Comparison of ENCODE assay signal across 7 mouse cellular contexts in genomic region chr6:72366844-72367443, GRCm38 (mm10). TPM values are rescaled to one million over a fixed set of nuclear protein-coding genes. Genes with fewer than 3 reads are reported as not detected.
DNase-seq lines count a peak whose midpoint lies in the region; ATAC-seq and TF ChIP-seq lines count a peak whose summit lies in the region.

Rnf181 (minus strand) TSS chr6:72366956.

- ATAC-seq in forebrain, embryonic 13.5 days = no peak
- no peak for ATAC-seq in hindbrain, embryonic 11.5 days (ENCODE audit: low FRiP score)
- no peak for ATAC-seq in liver, embryonic 13.5 days (ENCODE audit: low read depth)

- H3K9ac ChIP-seq in ES-E14 (ENCODE audit: insufficient read depth, low read depth, low read length, poor library complexity, severe bottlenecking) = no peak within 1 kb of the TSS
- no peak within 1 kb of the TSS for H3K9ac ChIP-seq in forebrain, embryonic 13.5 days
- H3K9ac ChIP-seq in hindbrain, embryonic 11.5 days (ENCODE audit: low read depth, low read length) = no peak within 1 kb of the TSS
- H3K9ac ChIP-seq in liver, embryonic 13.5 days = no peak within 1 kb of the TSS

- no peak within 1 kb of the TSS for H3K4me2 ChIP-seq in forebrain, embryonic 13.5 days
- no peak within 1 kb of the TSS for H3K4me2 ChIP-seq in hindbrain, embryonic 11.5 days (replicated peaks; ENCODE audit: low read depth, low read length)
- no peak within 1 kb of the TSS for H3K4me2 ChIP-seq in liver, embryonic 13.5 days

- peaks cover 2% of the 10 kb centered on the region for H3K79me3 ChIP-seq in C2C12 (ENCODE audit: low read depth)

- no peak for TF ChIP-seq CTCF in C2C12 (IDR thresholded peaks at IDR 0.05; ENCODE audit: control insufficient read depth, insufficient read depth, insufficient read length)

- H3K4me3 ChIP-seq in C2C12 (ENCODE audit: insufficient read depth, poor library complexity, severe bottlenecking) (no peak within 1 kb of the TSS), ES-E14 (ENCODE audit: insufficient read depth in 1 of 2, low read depth in 1 of 2, low read length in 2 of 2, poor library complexity in 1 of 2, severe bottlenecking in 1 of 2) (no peak within 1 kb of the TSS)
- no peak within 1 kb of the TSS for H3K4me3 ChIP-seq in forebrain, embryonic 13.5 days
- H3K4me3 ChIP-seq in hindbrain, embryonic 11.5 days (ENCODE audit: low read depth, low read length) = no peak within 1 kb of the TSS
- H3K4me3 ChIP-seq in liver, embryonic 13.5 days (replicated peaks) = no peak within 1 kb of the TSS

- no peak within 1 kb of the TSS for H3ac ChIP-seq in C2C12 (ENCODE audit: control insufficient read depth, insufficient read length, low read depth)

- peaks cover 2% of the 10 kb centered on the region for H3K79me2 ChIP-seq in C2C12 (ENCODE audit: control insufficient read depth, insufficient read depth)

- H3K27me3 ChIP-seq in C2C12 (ENCODE audit: control insufficient read depth, insufficient read depth, insufficient read length) = no peaks in the 10 kb centered on the region
- H3K27me3 ChIP-seq in forebrain, embryonic 13.5 days = 0 out of 2 replicates have a peak, but pooled peaks cover 2% of the 10 kb centered on the region
- no peaks in the 10 kb centered on the region for H3K27me3 ChIP-seq in hindbrain, embryonic 11.5 days (ENCODE audit: control insufficient read depth, insufficient read depth, low read length)
- H3K27me3 ChIP-seq in liver, embryonic 13.5 days = no peaks in the 10 kb centered on the region

- peaks cover 0 to 3% of the 10 kb centered on the region in 2 experiments; a peak in 1 of 4 replicates for H3K4me1 ChIP-seq in ES-E14 (ENCODE audit: control insufficient read depth in 2 of 2, insufficient read depth in 2 of 2, low read length in 2 of 2, poor library complexity in 1 of 2)
- no peaks in the 10 kb centered on the region for H3K4me1 ChIP-seq in forebrain, embryonic 13.5 days
- H3K4me1 ChIP-seq in hindbrain, embryonic 11.5 days (replicated peaks; ENCODE audit: control insufficient read depth, insufficient read depth, low read length) = no peaks in the 10 kb centered on the region
- peaks cover 37% of the 10 kb centered on the region for H3K4me1 ChIP-seq in liver, embryonic 13.5 days (replicated peaks)

- no peaks in the 10 kb centered on the region for H3K9me3 ChIP-seq in ES-E14 (ENCODE audit: control insufficient read depth, insufficient read depth, low read depth, low read length)
- no peaks in the 10 kb centered on the region for H3K9me3 ChIP-seq in forebrain, embryonic 13.5 days (replicated peaks)
- H3K9me3 ChIP-seq in hindbrain, embryonic 11.5 days (ENCODE audit: control insufficient read depth, low read length) = no peaks in the 10 kb centered on the region
- no peaks in the 10 kb centered on the region for H3K9me3 ChIP-seq in liver, embryonic 13.5 days (replicated peaks)

- in situ Hi-C loops in ES-E14 (cut with MboI; ENCODE audit: low sequenced_read_pairs in 2 of 2, unreplicated experiment in 2 of 2) = no loop called here

- no peak within 1 kb of the TSS for H3K27ac ChIP-seq in ES-E14 (ENCODE audit: insufficient read depth, low read depth, low read length, poor library complexity, severe bottlenecking)
- no peak within 1 kb of the TSS for H3K27ac ChIP-seq in forebrain, embryonic 13.5 days
- H3K27ac ChIP-seq in hindbrain, embryonic 11.5 days (ENCODE audit: low read depth, low read length) = no peak within 1 kb of the TSS
- H3K27ac ChIP-seq in liver, embryonic 13.5 days = no peak within 1 kb of the TSS

- WGBS in forebrain, embryonic 13.5 days = 76% methylated on average over 4 of the region's 4 CpGs
- WGBS in hindbrain, embryonic 11.5 days = 79% methylated on average over 4 of the region's 4 CpGs
- WGBS in liver, embryonic 13.5 days (ENCODE audit: insufficient replicate concordance) = 69% methylated on average over 4 of the region's 4 CpGs

- no peak for DNase-seq in ES-E14 (ENCODE audit: low read depth, low spot score)
- DNase-seq in hindbrain, embryonic 11.5 days (ENCODE audit: low spot score) = no peak
- DNase-seq in liver, embryonic 13.5 days = no peak
- DNase-seq in embryo, embryonic 11 days = no peak
- no peak for DNase-seq in kidney, postnatal 4 days

- no peaks in the 10 kb centered on the region for H3K36me3 ChIP-seq in C2C12 (ENCODE audit: control insufficient read depth, insufficient read depth)
- H3K36me3 ChIP-seq in ES-E14 (ENCODE audit: control insufficient read depth, insufficient read depth, low read length, poor library complexity, severe bottlenecking) = no peaks in the 10 kb centered on the region
- no peaks in the 10 kb centered on the region for H3K36me3 ChIP-seq in forebrain, embryonic 13.5 days (ENCODE audit: poor library complexity, severe bottlenecking)
- no peaks in the 10 kb centered on the region for H3K36me3 ChIP-seq in hindbrain, embryonic 11.5 days (ENCODE audit: control insufficient read depth, insufficient read depth, low read length)
- peaks cover 25% of the 10 kb centered on the region for H3K36me3 ChIP-seq in liver, embryonic 13.5 days

TF ChIP-seq in C2C12, 6 proteins besides CTCF, POLR2A, EP300 and RAD21:
- no peak for TF ChIP-seq FOSL1 (IDR thresholded peaks at IDR 0.05; ENCODE audit: insufficient read depth, low read length, poor library complexity, severe bottlenecking)
- TF ChIP-seq USF1 (IDR thresholded peaks at IDR 0.05; ENCODE audit: low read depth) = no peak
- no peak for TF ChIP-seq MAX (IDR thresholded peaks at IDR 0.05)
- TF ChIP-seq MYOD1 (IDR thresholded peaks at IDR 0.05; ENCODE audit: control insufficient read depth, insufficient read length, low read depth) = no peak
- TF ChIP-seq CEBPB (IDR thresholded peaks at IDR 0.05; ENCODE audit: low read depth) = no peak
- no peak for TF ChIP-seq MYOG (IDR thresholded peaks at IDR 0.05; ENCODE audit: control insufficient read depth, extremely low read depth, insufficient read length)

TF ChIP-seq in ES-E14, 5 proteins besides CTCF, POLR2A, EP300 and RAD21:
- TF ChIP-seq CHD2 (IDR thresholded peaks at IDR 0.05; ENCODE audit: low read depth, low read length) (no peak), ZNF384 (IDR thresholded peaks at IDR 0.05; ENCODE audit: low read depth, low read length) (no peak), ZC3H11A (IDR thresholded peaks at IDR 0.05; ENCODE audit: borderline replicate concordance, low read depth, low read length) (no peak), MAFK (IDR thresholded peaks at IDR 0.05; ENCODE audit: insufficient read depth, low read depth, low read length) (no peak), HCFC1 (IDR thresholded peaks at IDR 0.05; ENCODE audit: borderline replicate concordance, insufficient read depth, low read length) (no peak)

RNA-seq across cellular contexts. Expression of gene Rnf181, which starts in this region (rescaled TPM):
- polyA plus RNA-seq in C2C12 (2012; fragmentation: generic; extraction: Trizol) = 108 TPM
- total RNA-seq in ES-E14 (2012; rRNA removed) = 57.2 and 62.0 TPM in 2 replicates
- 122 and 125 TPM in 2 replicates for polyA plus RNA-seq in forebrain, embryonic 13.5 days (2015; fragmentation: Nextera tagmentation; extraction: Ambion mirVana)
- 106 and 111 TPM in 2 replicates for polyA plus RNA-seq in hindbrain, embryonic 11.5 days (2014; fragmentation: Nextera tagmentation; extraction: Ambion mirVana)
- polyA plus RNA-seq in liver, embryonic 13.5 days (2015; fragmentation: Nextera tagmentation; extraction: Ambion mirVana) = 76.9 and 82.6 TPM in 2 replicates
